Mouse (Mus musculus) olfactory bulb, adult 2 months (tissue): ENCODE measurements around the gene Gm20696.

Experiments
- CTCF ChIP-seq: fragments of 200-500 bp; IDR thresholded peaks from 2 replicates; pipeline ENCODE4 v1.5.1; 2012; ENCODE audit warnings: low read depth, mild to moderate bottlenecking, low read length, moderate library complexity; ENCODE audit not compliant: insufficient read depth
- POLR2A ChIP-seq: fragments of 200-500 bp; IDR thresholded peaks from 2 replicates; pipeline ENCODE4 v1.6.1; 2012; ENCODE audit warnings: mild to moderate bottlenecking, low read depth, low read length, moderate library complexity; ENCODE audit not compliant: insufficient read depth

DNA sequence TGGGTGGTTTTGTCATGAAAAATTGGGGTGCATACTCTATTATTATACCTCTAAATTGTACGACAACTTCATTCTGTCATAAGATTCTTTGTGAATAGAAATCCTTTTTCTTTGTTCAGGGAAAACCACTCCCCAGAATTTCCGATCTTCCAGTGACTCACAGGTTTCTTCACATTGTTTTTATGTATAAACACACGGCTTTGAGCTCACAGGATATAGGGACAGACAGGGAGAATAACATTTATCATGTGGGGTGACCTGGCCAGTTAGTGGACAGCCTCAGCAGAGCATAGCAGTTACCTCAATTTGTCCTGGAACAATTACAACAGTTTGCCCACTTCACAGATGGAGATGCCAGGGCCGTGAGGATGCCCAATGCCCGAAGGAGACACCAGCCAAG is 109.6 kb downstream of the Gm20696 start:
- TF ChIP-seq POLR2A (no peak), CTCF (no peak)
